Mouse (Mus musculus) heart, adult 8-10 months (tissue): ENCODE measurements around the gene Olfr507. TPM values are rescaled to one million over a fixed set of nuclear protein-coding genes. Genes with fewer than 3 reads are reported as not detected.
"Not testable (repeated sequence)": the region's sequence is repeated elsewhere in the genome, so short reads cannot be mapped to it uniquely, and the experiment has no call there.

Experiments
- DNase-seq: peaks from one replicate; pipeline ENCODE4 v3.0.0; 2022; ENCODE audit warnings: low spot score
- total RNA-seq, 4 experiments: library from RNA; stranded (reverse); gene quantifications; 2 replicates each; pipeline ENCODE4 v1.2.4; 2022

Gene Olfr507
- not detected for total RNA-seq

DNA sequence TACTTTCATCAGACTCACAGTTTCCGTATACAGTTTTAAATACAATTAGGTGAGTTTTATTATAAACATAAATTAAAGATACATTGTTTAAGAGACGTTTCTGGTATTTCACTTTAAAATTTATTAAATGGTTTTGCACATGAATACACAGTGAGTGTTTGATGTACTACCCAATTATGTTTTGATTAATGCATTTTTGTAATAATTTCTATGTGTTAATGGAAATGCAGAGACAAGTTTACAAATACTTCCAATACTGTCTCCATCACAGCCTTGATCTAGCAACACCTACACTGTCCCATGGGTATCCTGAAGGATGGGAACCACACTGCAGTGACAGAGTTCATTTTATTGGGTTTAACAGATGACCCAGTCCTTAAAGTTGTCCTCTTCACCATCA is at the start of gene Olfr507:
Olfr507 (plus strand) TSS at position 301 of the 400 bp plus-strand sequence.
- DNase-seq, result no peak

DNA sequence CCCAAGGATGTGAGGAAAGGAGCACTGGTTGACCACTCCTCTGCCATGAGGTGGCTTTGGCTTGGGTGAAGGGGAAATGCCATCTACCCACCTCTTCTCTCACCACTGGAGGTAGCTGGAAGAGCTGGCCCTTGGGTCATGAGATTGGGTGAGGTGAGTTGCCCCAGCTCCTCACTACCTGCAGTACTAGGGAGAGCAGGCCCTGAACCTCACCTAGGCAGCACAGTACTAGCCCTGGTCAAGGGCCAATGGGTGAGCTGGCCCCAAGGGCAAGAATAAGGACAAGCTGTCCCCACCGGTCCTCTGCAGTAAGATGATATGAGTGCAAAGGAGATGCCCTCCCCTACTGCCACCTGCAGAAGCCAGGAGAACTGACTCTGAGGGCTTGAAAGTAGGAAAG is 31.8 kb upstream of the Olfr507 start:
- DNase-seq, result no peak

- not testable (repeated sequence) for DNase-seq
Observed at GRCm38 (mm10) chr7:108601916-108602315, 19.7 kb upstream of the Olfr507 start.

DNA sequence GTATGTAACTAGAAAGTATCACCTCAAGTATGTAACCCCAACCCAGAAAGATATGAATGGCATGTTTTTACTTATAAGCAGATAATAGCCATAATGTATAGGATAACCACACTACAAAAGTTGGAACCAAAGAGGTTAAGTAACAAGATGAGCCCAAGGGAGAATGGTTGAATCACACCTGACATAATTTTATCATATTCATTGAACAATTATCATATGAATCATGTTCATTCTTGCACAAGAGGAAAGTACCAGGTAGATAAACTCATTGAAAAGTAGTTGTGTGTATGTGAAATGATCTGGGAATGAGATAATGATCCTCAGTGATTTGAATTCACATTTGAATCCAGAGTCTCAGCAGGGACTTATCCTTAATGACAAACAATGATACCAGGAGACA is 11.1 kb upstream of the Olfr507 start, which contains the start of gene Olfr506:
Olfr506 (plus strand) TSS at position 301 of the 400 bp plus-strand sequence.
- DNase-seq, result no peak

- DNase-seq, result no peak
Observed at GRCm38 (mm10) chr7:108614110-108614509, 7.5 kb upstream of the Olfr507 start.

GRCm38 (mm10) chr7:108616781-108617180 is 4.8 kb upstream of the Olfr507 start:
- not testable (repeated sequence) for DNase-seq

DNA sequence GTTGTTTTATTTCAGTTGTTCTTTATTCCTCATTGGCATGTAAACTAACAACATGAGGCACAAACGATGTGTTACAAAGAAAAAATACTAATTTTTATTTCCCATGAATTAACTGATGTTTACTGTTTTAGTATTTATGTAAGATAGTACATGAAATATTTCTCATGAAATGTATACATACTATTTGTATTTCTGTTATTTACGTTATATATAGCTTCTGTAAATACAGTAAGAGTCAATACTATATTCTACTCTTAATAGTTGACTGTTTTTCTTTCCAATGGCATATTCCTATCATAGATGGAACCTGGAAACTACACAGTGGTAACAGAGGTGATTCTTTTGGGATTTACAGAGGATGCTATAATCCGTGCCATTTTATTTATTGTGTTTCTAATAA is 8.1 kb downstream of the Olfr507 start, which contains the start of gene Olfr508:
Olfr508 (plus strand) TSS at position 301 of the 400 bp plus-strand sequence.
- DNase-seq, result no peak

DNA sequence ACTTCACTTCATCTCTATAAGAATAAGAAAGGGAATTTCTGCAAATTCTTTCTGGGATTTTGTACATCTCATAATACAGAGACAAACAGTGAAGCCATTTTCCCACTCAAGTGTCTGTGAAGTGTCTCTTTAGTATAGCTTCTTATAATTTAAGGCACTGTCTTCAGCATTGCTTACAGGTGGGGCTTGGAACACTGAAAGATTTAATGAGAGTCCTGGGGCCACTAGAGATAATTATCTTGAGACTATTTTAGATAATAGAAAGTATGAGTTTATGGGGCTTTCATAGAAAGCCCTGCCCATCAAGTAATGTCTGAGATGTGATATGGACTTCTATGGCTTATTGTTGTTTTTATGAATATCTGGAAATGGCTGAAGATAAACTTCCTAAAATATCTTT is 30.2 kb downstream of the Olfr507 start, which contains the start of gene Olfr509:
Olfr509 (minus strand) TSS at position 101 of the 400 bp plus-strand sequence.
- no peak for DNase-seq

DNA sequence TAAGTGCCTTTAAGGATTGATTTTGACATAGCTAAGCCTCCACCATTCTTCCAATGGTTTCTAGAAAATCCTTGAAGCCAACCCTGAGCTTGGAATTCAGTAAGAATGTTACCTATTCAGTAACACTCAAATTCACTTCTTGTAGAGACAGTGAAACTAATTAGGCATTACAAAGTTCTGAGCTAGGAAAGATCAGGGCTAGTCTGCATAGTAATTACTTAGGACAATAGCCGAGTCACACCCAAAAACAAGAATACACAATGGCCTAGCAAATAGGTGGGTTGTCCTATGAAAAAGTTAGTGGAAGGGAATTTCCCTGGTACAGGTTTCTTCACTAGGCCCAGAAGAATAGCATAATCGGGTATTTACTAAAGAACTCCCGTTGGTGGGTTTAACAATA is 40.8 kb downstream of the Olfr507 start:
- DNase-seq, result no peak

GRCm38 (mm10) chr7:108666118-108666517 is 44.5 kb downstream of the Olfr507 start, which contains the start of gene Olfr510:
Gene Olfr510 (plus strand): TSS chr7:108666418.
- no peak for DNase-seq

- DNase-seq, result no peak
Observed at GRCm38 (mm10) chr7:108671058-108671457, 49.4 kb downstream of the Olfr507 start.

Other genes starting within 250 kb of the Olfr507 start
- gene Olfr495, start 228.6 kb upstream of the Olfr507 start, total RNA-seq, result not detected
- not detected for gene Olfr497, start 201.4 kb upstream of the Olfr507 start, total RNA-seq
- gene Olfr498, start 156.5 kb upstream of the Olfr507 start, total RNA-seq, result not detected
- not detected for gene Olfr502, start 96.7 kb upstream of the Olfr507 start, total RNA-seq
- not detected for gene Olfr503, start 77.3 kb upstream of the Olfr507 start, total RNA-seq
- gene Olfr504, start 56.0 kb upstream of the Olfr507 start, total RNA-seq, result not detected
- not detected for gene Olfr506, start 11.0 kb upstream of the Olfr507 start, total RNA-seq
- gene Olfr508, start 8.2 kb downstream of the Olfr507 start, total RNA-seq, result not detected
- not detected for gene Olfr509, start 30.1 kb downstream of the Olfr507 start, total RNA-seq
- gene Olfr510, start 44.6 kb downstream of the Olfr507 start, total RNA-seq, result not detected
- not detected for gene Olfr512, start 91.5 kb downstream of the Olfr507 start, total RNA-seq
- gene Olfr513, start 129.2 kb downstream of the Olfr507 start, total RNA-seq, result not detected
- not detected for gene Olfr514, start 204.2 kb downstream of the Olfr507 start, total RNA-seq
- not detected for gene Olfr516, start 228.7 kb downstream of the Olfr507 start, total RNA-seq